Mouse (Mus musculus) testis, adult 2 months (tissue): ENCODE results near the gene Tbx2. TPM values are rescaled to one million over a fixed set of nuclear protein-coding genes. Genes with fewer than 3 reads are reported as not detected.

Experiments
- H3K27ac ChIP-seq: fragments of 200-500 bp; 2 replicates; pipeline ENCODE4 v1.5.1; 2012; ENCODE audit warnings: low read depth, low read length; ENCODE audit not compliant: control insufficient read depth, insufficient read depth
- H3K27me3 ChIP-seq: fragments of 200-500 bp; 2 replicates; pipeline ENCODE4 v1.6.1; 2012; ENCODE audit warnings: mild to moderate bottlenecking, low read length, moderate library complexity; ENCODE audit not compliant: control insufficient read depth, insufficient read depth
- H3K36me3 ChIP-seq: fragments of 200-500 bp; 2 replicates; pipeline ENCODE4 v1.6.1; 2012; ENCODE audit warnings: mild to moderate bottlenecking, low read length; ENCODE audit not compliant: control insufficient read depth, insufficient read depth
- H3K4me1 ChIP-seq: fragments of 200-500 bp; 2 replicates; pipeline ENCODE4 v1.6.1; 2012; ENCODE audit warnings: low read length; ENCODE audit not compliant: control insufficient read depth, insufficient read depth
- H3K4me3 ChIP-seq: fragments of 200-500 bp; 2 replicates; pipeline ENCODE4 v1.5.1; 2012; ENCODE audit warnings: low read depth, mild to moderate bottlenecking, low read length, moderate library complexity, mixed read lengths; ENCODE audit not compliant: control insufficient read depth
- CTCF ChIP-seq: fragments of 200-500 bp; IDR thresholded peaks from 2 replicates; pipeline ENCODE4 v1.5.1; 2012; ENCODE audit warnings: low read depth, mild to moderate bottlenecking, inconsistent platforms, low read length, moderate library complexity; ENCODE audit not compliant: control insufficient read depth, insufficient read depth, insufficient replicate concordance
- POLR2A ChIP-seq: fragments of 200-500 bp; IDR thresholded peaks from 2 replicates; pipeline ENCODE4 v1.6.1; 2012; ENCODE audit warnings: low read depth, mild to moderate bottlenecking, inconsistent platforms, low read length, moderate library complexity; ENCODE audit not compliant: control insufficient read depth
- polyA plus RNA-seq: library from polyadenylated mRNA; depleted of rRNA; stranded (reverse); fragments of >200 nt; gene quantifications from 2 replicates; pipeline ENCODE4 v1.2.3, GENCODE M21; 2012

Gene Tbx2
- polyA plus RNA-seq, 1 experiment = 2.3 TPM

DNA sequence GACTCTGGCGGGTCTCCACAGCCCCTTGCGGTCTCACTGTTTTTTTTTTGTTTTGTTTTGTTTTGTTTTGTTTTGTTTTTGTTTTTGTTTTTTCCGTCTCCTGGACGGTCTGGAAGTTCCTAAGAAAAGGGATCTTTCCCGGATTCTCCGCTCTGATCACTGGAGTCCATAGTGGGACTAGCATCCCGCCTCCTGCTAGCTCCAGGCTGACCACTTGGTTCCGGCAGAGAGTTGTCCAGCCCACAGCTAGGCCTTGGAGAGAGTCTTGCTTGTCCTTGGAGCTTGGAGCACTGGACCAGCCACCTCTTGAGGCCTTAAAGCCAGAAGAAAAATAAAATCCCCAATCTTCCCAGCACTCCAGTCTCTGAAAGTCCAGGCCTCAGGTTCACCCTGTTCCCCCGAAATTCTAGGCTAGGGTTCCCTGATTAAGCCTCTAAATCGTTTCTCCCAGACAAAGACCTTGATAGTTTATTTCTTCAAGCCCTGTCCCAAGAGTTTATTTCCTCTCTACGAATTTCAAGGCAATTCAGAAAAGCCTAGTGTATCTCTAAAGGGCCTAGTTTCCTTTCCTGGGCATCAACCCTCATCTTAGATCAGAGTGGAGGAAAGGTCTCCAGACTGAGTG is 1.5 kb downstream of the Tbx2 start:
- H3K27me3 ChIP-seq = peaks cover 4% of the 10 kb centered on the region
- peaks cover 36% of the 10 kb centered on the region for H3K4me1 ChIP-seq
- no peak overlapping the region for H3K27ac ChIP-seq
- H3K4me3 ChIP-seq = no peak overlapping the region
- no peak for TF ChIP-seq CTCF
- no peak for TF ChIP-seq POLR2A
- H3K36me3 ChIP-seq = no peaks in the 10 kb centered on the region

DNA sequence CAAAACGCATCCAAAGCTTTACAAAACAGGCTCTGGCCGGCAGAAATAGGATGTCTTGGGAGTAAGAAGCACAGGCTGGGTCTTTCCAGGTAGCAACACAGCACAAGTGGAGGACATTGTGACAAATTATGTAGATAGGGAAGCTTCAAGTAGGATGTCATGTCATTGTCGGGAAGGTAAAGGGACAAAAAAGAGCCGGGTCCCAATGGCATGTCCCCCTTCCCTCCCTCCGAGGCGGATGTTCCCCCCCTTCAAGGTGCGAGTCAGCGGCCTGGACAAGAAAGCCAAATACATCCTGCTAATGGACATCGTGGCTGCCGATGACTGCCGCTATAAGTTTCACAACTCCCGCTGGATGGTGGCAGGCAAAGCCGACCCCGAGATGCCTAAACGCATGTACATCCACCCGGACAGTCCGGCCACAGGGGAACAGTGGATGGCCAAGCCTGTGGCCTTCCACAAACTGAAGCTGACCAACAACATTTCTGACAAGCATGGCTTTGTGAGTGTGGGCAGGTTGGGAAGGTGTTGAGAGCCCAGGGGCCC is 2.1 kb downstream of the Tbx2 start:
- Histone ChIP-seq H3K27me3 (peaks cover 4% of the 10 kb centered on the region), H3K27ac (no peak overlapping the region), H3K4me1 (peaks cover 32% of the 10 kb centered on the region), H3K4me3 (no peak overlapping the region), H3K36me3 (no peaks in the 10 kb centered on the region)
- TF ChIP-seq CTCF (no peak), POLR2A (no peak)

DNA sequence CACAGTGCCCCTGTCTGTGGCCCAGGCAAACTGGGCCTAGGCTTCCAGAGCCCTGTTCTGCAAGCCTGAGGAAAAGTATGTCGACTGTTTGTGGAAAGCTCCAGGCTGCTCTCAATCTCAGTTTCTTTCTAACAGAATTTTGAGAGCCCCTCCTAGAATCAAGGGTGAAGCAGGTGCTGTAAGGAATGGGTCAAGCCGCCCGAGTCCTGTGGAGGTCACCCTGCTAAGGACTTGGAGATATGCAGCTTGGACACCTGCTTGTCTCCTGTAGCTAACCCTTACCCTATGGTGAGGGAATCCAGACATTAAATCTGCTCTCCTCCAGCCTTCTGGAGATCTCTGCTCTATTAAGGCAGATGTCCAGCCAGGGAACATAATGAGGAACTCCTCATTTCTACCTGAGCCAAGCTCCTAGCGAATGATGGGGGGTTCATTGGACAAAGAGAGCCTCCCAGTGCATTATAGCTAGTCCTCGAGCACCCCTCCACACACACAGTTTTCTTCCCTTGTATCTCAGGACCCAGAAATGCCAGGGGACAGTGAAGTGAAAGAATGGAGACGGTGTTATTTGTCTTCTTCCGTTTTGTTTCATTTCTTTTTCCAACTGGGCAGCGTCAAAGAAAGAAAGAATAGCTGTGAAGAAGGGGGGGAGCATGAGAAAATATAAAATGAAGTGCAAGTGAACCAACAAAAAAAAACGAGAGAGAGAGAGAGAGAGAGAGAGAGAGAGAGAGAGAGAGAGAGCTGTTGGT is 2.8 kb downstream of the Tbx2 start:
- H3K36me3 ChIP-seq = no peaks in the 10 kb centered on the region
- H3K27ac ChIP-seq = no peak overlapping the region
- H3K4me1 ChIP-seq = peaks cover 29% of the 10 kb centered on the region
- peaks cover 2% of the 10 kb centered on the region; the same call in 1 of the 2 replicates for H3K27me3 ChIP-seq
- H3K4me3 ChIP-seq = no peak overlapping the region
- TF ChIP-seq POLR2A (no peak), CTCF (no peak)

DNA sequence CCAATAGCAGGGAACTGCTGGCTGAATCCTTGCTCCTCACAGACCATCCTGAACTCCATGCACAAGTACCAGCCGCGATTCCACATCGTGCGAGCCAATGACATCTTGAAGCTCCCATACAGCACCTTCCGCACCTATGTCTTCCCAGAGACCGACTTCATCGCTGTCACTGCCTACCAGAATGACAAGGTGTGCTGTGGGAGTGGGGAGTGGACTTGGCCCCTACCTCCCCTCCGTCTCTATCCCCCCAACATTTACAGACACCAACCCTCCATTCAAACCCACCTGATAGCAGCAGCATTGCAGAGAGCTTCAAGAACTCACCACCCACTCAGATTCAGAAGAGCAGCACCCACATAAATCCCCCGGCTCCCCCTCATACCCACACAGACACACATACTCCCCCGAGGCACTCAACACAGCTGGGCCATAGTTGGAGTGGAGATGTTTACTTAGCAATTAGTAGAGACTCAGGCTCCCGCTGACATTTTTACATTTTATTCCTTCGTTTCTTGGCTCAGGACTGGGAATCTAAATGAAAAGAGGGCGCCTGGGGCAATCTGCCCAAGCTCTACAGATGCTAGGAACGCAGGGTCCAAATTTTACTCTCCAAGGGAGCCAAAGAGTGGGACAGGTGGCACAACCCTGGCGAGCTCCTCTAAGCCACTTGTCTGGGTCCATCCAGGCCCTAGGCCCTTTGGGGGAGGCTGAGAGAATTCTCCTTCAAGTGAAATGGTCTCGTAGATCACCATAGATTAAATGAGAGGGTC is 3.6 kb downstream of the Tbx2 start:
- no peak for TF ChIP-seq POLR2A
- no peak for TF ChIP-seq CTCF
- Histone ChIP-seq H3K27ac (no peak overlapping the region), H3K27me3 (peaks cover 5% of the 10 kb centered on the region), H3K36me3 (no peaks in the 10 kb centered on the region), H3K4me1 (peaks cover 31% of the 10 kb centered on the region), H3K4me3 (no peak overlapping the region)

DNA sequence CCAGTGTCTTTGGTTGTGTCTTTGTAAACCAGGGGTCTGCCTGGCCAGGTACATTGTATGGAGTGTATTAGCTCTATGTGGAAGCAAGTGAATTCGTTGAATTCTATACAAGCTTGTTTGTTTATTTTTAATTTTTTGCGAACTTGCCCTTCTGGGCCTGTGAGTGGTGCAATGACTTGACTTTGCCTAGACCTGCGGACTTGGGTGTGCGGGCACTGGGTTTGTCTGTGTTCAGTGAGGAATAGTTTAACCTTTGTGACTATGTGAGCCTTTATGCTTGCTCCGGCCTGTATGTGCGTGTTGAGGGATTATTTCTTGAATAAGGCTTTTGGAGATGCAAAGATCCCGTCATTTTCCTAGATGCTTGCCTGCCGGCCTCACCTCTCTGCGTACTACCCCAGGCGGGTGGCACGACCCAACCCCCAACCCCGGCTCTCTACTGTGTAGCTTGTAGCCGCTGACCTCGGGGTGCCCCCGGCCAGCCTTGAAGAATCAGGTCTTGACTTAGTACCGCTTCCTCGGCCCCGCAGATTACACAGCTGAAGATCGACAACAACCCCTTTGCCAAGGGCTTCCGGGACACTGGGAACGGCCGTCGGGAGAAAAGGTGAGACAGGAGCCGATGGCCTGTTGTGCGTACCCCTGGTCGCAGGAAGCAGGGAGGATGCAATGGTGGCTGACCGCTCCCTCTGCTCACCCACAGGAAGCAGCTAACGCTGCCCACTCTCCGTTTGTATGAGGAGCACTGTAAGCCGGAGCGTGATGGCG is 4.4 kb downstream of the Tbx2 start:
- no peak overlapping the region for H3K4me3 ChIP-seq
- TF ChIP-seq CTCF (no peak), POLR2A (no peak)
- peaks cover 5% of the 10 kb centered on the region for H3K27me3 ChIP-seq
- peaks cover 34% of the 10 kb centered on the region for H3K4me1 ChIP-seq
- no peaks in the 10 kb centered on the region for H3K36me3 ChIP-seq
- H3K27ac ChIP-seq = no peak overlapping the region

DNA sequence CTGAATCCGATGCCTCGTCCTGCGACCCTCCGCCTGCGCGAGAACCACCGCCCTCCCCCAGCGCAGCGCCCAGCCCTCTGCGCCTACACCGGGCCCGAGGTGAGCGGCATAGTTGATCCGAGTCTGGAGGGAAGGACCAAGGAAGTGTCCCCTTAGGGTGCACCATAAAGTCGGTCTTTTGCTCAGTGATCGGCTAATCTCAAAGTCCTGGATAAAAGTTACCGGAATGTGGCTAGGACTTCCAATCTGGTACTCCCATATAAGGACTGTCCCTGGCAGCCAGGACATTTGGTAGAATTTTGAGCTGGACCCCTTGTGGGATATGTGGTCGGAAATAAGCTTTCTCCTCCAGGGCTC is 4.9 kb downstream of the Tbx2 start:
- Histone ChIP-seq H3K36me3 (no peaks in the 10 kb centered on the region), H3K4me1 (peaks cover 33% of the 10 kb centered on the region), H3K4me3 (no peak overlapping the region), H3K27ac (no peak overlapping the region), H3K27me3 (peaks cover 5% of the 10 kb centered on the region)
- TF ChIP-seq CTCF (no peak), POLR2A (no peak)
